Mouse (Mus musculus) retina, postnatal 1 day (tissue): Measurements from ENCODE around the gene Marc1.

ENCODE experiments used
- DNase-seq: peaks from one replicate; pipeline ENCODE4 v3.0.0-alpha.2; 2012

Marc1 gene

DNA sequence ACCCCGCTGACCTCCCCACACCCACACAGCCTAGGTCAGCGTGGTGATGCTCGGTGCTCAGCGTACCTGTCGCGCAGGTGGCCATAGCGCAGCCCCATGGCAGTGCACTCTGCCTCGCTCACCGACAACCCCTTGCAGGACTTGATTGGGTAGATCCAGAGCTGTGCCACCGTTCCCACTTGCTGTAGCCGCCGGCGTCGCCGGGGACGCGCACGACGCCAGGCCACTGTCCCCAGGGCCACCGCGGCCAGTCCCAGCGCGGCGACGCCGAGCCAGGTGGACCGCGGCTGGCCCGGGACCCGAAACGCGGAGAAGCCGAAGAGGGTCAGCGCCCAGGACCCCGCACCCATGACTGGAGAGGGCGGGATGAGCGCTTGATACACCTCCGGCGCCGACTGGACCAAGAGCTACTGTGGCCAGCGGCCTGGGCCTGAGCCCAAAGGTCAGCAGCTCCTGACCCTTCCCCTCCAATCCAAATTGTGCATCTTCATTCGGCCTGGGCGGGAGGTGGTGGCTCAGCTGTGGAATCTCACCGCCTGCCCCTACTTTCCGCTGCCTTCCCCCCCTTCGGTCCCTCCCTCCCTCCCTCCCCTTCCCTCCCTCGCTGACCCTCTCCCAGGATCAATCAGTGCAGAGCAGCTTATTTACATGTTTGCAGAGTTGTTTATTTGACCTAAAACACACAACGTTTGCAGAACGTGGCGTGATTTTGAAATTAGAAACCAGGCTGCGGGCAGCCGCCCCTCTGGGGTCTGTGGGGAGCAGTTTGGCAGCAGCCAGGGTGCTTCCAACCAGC is at the start of gene Marc1:
Marc1 (minus strand) TSS at position 534 of the 796 bp plus-strand sequence.
- DNase-seq, result peak; percentile 25

DNA sequence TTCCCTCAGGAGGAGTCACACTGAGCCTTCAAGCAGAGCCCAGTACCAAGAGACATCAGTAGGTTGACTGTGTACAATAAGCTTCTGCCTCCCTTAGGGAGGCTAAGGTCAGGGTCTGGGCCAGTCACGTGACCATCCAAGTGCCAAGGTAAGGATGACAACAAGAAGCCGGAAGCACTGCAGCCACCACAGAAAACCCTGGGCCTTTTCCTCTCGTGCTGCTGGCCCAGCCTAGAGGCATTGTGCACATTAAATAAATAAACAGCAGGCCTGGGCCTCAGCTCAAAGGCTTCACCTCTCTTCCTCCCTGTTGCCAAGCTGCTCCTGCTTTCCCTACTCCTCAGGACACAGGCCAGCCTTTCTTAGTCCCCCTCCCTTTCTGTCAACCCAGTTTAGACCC is 49.2 kb upstream of the Marc1 start:
- DNase-seq, result no peak

DNA sequence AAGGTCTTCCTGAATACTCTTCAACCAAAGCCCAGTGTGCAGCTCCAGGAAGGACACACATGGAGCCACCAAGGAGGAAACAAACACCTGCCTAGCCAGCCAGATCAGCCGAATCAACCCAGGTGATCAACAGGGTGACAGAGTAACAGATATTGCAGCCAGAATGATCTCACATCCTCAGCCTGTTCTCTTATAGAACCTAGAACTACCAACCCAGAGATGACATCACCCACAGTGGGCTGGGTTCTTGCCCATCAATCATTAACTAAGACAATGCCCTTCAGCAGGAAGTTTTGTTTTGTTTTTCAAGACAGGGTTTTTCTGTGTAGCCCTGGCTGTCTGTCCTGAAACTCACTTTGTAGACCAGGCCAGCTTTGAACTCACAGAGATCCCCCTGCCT is 47.1 kb upstream of the Marc1 start:
- no peak for DNase-seq

DNA sequence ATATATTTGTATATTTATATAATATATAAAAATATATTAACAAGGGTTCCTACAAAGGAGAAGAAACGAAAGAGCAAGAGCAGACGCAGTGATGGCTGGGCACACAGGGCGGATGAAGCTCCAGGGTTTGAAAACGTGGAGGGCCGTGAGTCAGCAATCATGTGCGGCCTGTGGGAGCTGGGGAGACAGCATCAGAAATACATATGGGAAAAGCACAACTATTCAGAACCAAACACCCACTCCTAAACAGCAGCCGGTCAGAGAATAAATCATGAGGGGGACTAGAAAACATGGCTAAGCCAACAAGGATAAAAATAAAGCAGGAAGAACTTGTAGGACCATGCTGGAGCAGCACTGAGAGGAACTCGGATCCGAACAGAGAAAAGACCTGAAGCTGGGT is 46.1 kb upstream of the Marc1 start:
- DNase-seq, result no peak

- DNase-seq, result no peak
Measured at GRCm38 (mm10) chr1:184853922-184854321, 42.8 kb upstream of the Marc1 start.

- peak; percentile 67 for DNase-seq
Measured at GRCm38 (mm10) chr1:184853339-184853738, 42.2 kb upstream of the Marc1 start.

GRCm38 (mm10) chr1:184851741-184852618 is 40.9 kb upstream of the Marc1 start:
- peak; percentile 92 for DNase-seq

DNA sequence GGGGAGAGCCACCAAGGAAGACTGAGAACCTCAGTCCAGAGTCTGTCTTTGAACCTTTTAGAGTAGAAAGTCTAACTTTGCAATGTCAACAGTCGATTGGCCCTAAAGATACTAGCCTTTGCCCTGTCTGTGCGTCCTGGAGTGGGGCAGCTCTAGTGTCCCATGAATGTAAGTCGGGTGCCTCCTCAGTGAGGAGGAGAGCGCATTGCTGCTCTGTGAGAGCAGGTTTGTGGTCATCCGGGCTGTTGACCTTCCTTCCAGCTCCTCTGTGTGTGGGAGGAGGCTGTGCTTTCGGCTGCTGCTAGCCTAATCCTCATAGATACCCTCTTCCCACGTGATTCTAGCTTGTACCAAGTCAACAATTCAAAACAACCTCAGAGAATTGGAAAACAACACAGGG is 40.1 kb upstream of the Marc1 start:
- DNase-seq, result no peak

DNA sequence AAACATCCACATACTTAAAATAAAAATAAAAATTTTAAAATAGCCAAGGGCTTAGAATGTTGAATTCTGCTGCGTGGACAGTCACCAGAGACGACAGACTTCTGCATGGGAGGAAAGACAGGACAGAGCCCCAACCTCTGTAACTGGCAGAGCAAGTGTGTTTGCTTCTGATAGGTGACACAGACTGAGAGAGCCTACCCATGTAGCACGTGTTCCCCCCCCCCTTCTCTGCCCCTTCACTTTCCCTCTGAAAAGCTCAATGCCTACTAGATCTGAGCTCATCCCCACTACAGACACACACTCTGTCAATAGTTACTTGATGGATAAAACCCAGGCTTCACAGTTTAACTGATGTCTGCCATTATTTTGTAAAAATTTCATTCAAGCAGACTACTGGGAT is 35.9 kb upstream of the Marc1 start:
- DNase-seq, result no peak

DNA sequence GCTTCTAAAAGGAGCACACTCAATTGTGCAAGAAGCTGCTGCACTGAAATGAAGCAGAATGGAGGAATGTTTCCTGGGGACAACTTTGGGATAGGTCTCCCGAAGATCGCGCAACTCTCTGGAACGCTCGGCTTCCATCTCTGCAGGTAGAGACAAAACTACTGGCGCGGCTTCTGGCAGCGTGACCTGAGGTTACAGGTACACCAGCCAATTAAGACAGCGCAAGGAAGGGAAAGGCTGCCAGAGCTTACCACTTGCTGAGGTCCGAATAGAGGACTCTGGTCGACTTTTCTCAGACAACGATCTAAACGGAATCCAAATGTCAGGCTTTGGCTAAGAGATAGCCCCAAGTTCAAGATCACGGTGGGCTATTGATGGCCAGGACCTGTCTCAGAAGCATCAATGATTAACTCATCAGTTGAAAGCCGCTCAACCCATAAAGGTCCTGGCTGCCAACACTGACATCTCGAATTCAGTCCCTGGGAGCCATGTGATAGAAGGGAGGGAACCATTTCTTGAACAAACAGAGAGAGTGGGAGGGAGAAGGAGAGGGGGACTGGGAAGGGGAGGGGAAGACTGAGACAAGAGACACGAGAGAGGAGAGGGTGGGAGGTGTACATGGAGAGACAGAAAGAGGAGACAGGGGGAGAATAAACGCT is 35.1 kb upstream of the Marc1 start, which contains the start of gene Marc2:
Marc2 (minus strand) TSS at position 360 of the 659 bp plus-strand sequence.
- DNase-seq, result no peak

DNA sequence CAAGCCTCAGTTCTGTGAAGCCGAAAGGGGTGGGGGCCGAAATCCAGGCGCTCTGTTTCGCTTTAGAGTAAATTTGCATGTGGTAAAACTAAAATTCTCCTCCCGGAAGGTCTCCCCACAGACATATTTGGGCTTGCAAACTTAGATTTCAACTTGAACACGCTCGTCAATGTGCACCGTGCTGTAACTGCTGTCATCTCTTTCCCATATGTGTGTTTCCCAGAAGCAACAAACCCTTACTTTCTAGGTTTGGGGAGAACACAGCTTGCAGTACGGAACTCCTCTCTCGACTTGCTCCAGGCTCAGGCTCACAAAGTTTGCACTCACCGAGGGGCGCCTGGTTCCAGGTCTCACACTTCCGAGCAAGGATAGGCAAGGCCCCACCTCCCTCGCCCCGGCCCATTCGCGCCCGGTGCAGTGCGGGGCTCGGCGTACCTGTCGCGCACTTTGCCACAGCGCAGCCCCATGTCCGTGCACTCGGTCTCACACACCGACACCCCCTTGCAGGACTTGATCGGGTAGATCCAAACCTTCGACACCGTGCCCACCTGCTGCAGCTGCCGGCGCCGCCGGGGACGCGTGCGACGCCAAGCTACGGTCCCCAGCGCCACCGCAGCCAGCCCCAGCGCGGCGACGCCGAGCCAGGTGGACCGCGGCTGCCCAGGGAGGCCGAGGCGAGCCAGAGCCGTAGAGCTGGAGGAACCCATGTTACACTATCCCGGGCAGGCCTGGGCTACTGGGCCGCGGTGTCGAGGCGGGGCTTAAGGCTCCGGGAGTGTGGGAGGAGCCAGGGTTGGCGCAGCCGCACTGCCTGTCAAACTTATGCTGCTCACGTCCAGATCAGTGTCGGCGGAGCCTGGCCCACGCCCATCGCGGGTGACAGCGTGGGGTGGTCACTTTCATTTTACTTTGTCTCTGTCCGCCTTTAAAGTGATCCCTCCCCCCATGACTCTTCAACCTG is 34.3 kb upstream of the Marc1 start:
- DNase-seq, result peak; percentile 92

DNA sequence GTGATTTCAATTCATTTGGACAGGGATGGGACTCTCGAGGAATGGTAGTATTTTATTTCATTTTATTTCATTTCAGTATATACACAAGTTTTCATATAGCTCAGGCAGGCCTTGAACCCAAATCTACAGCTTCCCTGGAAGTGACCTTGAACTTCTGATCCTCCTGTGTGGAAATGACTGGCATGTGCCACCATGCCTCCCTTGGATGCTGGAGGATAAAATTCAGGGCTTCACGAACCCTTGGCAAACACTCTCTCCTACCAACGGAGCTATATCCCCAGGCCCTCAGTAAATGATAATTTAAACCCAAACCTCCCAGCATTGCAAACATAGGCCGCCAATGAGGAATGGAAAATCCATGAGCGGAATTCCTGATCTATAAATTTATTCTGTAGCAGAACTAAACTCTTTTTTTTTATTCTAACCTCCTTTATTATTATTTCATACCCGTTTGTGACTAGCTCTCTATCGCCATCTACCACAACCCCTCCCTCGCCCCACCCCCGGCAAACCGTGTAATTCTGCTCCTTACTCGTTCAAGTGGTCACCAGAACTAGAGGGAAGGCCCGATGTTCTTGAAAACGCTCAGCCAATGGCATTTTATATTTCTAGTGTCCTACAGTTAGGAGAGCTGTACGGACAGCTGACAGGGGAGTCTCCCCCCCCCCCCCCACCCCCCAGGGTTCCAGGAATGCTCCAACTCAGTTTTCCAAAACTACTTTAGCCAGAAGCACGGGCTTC is 33.4 kb upstream of the Marc1 start:
- DNase-seq, result peak; percentile 27

- DNase-seq, result no peak
Measured at GRCm38 (mm10) chr1:184837649-184838048, 26.5 kb upstream of the Marc1 start.

- no peak for DNase-seq
Measured at GRCm38 (mm10) chr1:184836350-184836749, 25.2 kb upstream of the Marc1 start.

DNA sequence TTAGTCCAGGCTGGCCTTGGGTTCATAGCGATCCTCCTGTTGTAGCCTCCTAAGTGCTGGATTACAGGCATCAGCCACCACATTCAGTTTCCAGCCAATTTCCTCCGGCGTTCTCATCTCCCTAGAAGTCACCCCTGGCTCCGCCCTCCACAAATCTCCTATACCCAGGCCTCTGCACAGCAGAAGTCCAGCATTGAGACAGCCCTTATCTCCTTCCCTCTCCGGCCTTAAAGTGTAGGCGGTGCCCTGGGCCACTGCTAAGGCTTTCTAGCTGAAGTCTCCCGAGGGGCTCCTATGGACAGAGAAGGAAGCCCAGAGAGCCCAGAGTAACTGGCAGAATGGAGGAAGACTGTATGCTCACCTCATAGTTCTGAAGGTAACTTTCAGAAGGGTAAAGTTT is 22.4 kb upstream of the Marc1 start:
- no peak for DNase-seq

- peak; percentile 25 for DNase-seq
Measured at GRCm38 (mm10) chr1:184832211-184832610, 21.1 kb upstream of the Marc1 start.

GRCm38 (mm10) chr1:184829897-184830296 is 18.8 kb upstream of the Marc1 start:
- DNase-seq, result no peak

GRCm38 (mm10) chr1:184827175-184827701 is 16.1 kb upstream of the Marc1 start:
- DNase-seq, result peak; percentile 66

DNA sequence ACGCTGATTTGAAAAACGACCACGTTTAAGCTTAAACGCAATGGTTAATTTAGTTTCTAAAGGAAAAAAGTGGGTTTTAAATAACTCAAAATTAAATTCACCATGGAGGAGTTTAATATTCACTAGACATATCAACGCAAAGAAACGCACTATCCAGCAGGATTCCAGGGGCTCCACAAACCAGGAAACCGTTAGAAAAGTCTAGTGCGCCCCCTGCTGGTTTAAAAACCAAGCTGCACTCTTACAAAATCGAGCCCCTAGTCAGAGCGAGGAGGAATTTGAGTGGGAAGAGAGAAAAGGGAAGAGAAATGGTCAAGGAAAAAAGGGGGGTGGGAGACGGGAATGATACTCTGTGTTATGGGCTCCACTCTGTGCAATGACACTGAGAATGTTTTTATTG is 14.0 kb upstream of the Marc1 start:
- peak; percentile 72 for DNase-seq

DNA sequence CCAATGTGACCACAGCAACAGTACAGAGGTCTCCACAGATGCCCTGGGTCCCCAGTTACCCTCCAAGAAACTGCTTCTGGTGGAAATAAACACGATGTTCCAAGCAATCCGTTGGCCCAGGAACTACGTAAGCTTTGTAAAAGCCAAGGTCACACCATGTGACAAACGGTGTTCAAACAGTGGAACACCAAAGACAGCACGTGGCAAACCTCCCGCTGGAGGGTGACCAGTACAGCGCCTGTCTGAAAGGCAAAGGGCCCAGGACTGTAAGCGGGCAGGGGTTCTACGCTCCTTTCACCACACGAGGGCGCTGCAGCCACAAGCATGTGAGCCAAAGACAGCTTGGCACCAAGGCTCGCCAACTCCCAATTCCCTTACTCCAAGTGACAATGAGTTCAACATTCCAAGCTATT is 13.3 kb upstream of the Marc1 start:
- DNase-seq, result peak; percentile 91

GRCm38 (mm10) chr1:184822678-184823077 is 11.6 kb upstream of the Marc1 start:
- DNase-seq, result peak; percentile 21
